Mouse (Mus musculus): ENCODE measurements around the gene Tmem179. TPM values are rescaled to one million over a fixed set of nuclear protein-coding genes. Genes with fewer than 3 reads are reported as not detected.

Gene Tmem179
- polyA plus RNA-seq, 1 experiment = not detected

DNA sequence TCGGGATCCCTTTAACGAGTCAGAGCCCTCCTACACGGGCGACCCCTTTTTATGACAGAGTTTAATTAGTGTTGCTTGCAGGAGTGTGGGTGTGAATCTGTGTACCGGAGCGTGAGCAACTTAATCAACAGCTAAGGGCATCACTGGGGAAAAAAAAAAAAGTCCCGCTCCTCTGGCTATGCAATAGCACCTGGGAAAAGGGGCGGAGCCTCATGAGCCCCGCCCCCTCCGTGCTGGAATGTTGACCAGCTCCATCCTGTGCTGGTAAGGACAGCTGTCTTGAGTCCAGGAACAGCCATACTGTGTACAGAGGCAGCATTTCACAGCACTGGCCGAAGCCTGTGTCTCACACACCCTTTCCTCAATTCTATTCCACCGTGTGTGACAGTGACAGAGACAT is 38.4 kb upstream of the Tmem179 start:
- Histone ChIP-seq H3K4me3 (ENCODE audit: insufficient read depth, low read depth, low read length) (no peak overlapping the region), H3K4me1 (ENCODE audit: control insufficient read depth, insufficient read depth, low read length) (peaks cover 36% of the 10 kb centered on the region), H3K27ac (ENCODE audit: insufficient read depth, low read depth, low read length) (no peak overlapping the region)
- WGBS = 22% methylated on average over 12 of the region's 12 CpGs
- no peak for TF ChIP-seq POLR2A (IDR thresholded peaks at IDR 0.05; ENCODE audit: insufficient read depth, low read depth, low read length)
- no peak for TF ChIP-seq CTCF (IDR thresholded peaks at IDR 0.05; ENCODE audit: insufficient read depth, low read depth, low read length)

DNA sequence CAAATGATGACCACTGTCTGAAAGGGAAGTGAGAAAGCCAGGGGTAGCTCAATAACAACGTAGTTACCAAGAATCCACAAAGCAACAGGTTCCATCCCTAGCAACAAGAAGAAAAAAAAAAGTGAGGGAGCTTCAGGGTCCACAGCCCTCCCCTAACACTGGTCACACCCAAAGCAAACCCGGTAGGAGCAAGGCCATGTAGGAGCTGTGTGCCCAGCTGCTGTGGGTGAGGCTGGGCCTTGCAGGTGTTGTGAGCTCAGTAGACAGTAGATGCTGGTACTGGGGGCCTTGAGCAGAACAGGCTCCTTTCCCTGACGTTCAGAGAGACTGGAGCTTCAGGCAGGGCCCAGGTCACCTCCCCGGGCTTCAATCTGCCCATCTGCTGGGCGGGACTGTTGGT is 36.0 kb upstream of the Tmem179 start:
- 50% methylated on average over 5 of the region's 5 CpGs for WGBS
- no peak overlapping the region for H3K27ac ChIP-seq (ENCODE audit: insufficient read depth, low read depth, low read length)
- peaks cover 25% of the 10 kb centered on the region for H3K4me1 ChIP-seq (ENCODE audit: control insufficient read depth, insufficient read depth, low read length)
- no peak overlapping the region for H3K4me3 ChIP-seq (ENCODE audit: insufficient read depth, low read depth, low read length)
- TF ChIP-seq CTCF (IDR thresholded peaks at IDR 0.05; ENCODE audit: insufficient read depth, low read depth, low read length) (no peak), POLR2A (IDR thresholded peaks at IDR 0.05; ENCODE audit: insufficient read depth, low read depth, low read length) (no peak)

DNA sequence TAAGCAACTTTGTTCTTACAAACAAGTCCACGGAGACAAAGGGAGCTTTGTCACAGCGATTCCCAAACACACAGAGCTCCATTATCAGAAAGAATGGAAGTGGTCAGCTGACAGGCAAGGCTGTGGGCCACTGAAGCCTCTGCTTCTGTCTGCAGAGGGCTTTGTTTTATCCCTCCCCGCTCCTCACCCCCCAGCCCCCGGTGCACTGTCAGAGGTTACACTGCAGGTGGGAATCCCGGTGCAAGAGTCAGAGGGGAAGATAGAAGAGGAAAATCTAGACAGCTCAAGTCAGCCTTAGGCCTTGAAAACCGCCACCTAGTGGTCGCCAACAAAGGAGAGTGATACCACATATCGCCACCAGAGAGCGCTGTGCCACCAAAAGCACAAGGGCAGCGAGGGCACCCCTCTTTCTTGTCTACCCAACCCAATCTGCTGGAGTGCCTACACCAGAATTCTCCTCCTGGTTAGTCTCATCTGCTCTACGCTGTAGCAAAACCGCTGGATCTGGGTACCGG is 35.4 kb upstream of the Tmem179 start:
- peaks cover 25% of the 10 kb centered on the region for H3K4me1 ChIP-seq (ENCODE audit: control insufficient read depth, insufficient read depth, low read length)
- 4% methylated on average over 13 of the region's 13 CpGs for WGBS

GRCm38 (mm10) chr12:112549287-112549686 is 32.7 kb upstream of the Tmem179 start:
- TF ChIP-seq POLR2A (IDR thresholded peaks at IDR 0.05; ENCODE audit: insufficient read depth, low read depth, low read length) = no peak
- TF ChIP-seq CTCF (IDR thresholded peaks at IDR 0.05; ENCODE audit: insufficient read depth, low read depth, low read length) = no peak
- Histone ChIP-seq H3K27ac (ENCODE audit: insufficient read depth, low read depth, low read length) (no peak overlapping the region), H3K4me3 (ENCODE audit: insufficient read depth, low read depth, low read length) (no peak overlapping the region), H3K4me1 (ENCODE audit: control insufficient read depth, insufficient read depth, low read length) (peaks cover 28% of the 10 kb centered on the region)
- WGBS = 98% methylated on average over 1 of the region's 1 CpGs

More for the DNA sequence above, 35.4 kb upstream of the Tmem179 start:
- H3K27ac ChIP-seq (ENCODE audit: insufficient read depth, low read depth, low read length) = no peak overlapping the region
- TF ChIP-seq POLR2A (IDR thresholded peaks at IDR 0.05; ENCODE audit: insufficient read depth, low read depth, low read length) (no peak), CTCF (IDR thresholded peaks at IDR 0.05; ENCODE audit: insufficient read depth, low read depth, low read length) (peak; percentile 100)
- H3K4me3 ChIP-seq (ENCODE audit: insufficient read depth, low read depth, low read length) = no peak overlapping the region

GRCm38 (mm10) chr12:112546110-112546509 is 29.6 kb upstream of the Tmem179 start:
- TF ChIP-seq CTCF (IDR thresholded peaks at IDR 0.05; ENCODE audit: insufficient read depth, low read depth, low read length) = no peak
- no peak for TF ChIP-seq POLR2A (IDR thresholded peaks at IDR 0.05; ENCODE audit: insufficient read depth, low read depth, low read length)
- WGBS = 88% methylated on average over 8 of the region's 8 CpGs
- Histone ChIP-seq H3K4me3 (ENCODE audit: insufficient read depth, low read depth, low read length) (no peak overlapping the region), H3K4me1 (ENCODE audit: control insufficient read depth, insufficient read depth, low read length) (peaks cover 27% of the 10 kb centered on the region), H3K27ac (ENCODE audit: insufficient read depth, low read depth, low read length) (no peak overlapping the region)

DNA sequence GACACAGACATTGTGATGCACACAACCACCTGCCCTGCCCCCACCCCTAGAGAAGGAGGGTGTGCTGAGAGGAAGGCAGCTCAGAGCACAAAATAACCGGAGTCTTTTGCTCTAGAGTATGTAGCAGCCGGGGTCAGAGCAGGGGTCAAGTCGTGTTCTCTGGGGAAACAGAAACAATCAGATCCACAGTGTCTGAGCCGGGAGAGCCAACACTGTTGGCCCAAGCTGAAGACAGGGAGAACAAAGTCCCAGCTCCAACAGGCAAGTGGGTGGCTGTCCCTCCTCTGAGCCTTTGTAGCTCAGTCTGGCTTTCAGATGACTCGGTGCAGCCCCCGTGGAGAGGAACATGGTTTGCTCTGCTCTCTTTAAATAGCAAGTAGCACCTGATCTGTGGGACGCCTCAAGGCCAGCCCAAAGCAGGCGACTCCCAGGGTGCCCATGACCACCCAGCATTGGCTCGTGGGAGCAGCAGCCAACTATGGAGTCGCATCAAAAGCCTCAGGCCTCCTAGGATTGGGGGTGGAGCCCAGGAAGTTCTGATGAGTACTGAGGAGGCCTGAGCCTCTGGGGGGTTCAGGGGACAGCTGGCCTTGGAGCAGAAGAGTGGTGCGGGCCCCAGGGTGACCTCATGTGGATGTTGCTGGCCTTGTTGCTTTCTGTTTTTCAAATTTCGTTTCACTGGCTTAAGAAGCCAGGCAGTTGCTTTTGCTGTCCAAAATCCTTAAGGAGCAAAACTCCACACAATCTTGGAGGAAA is 28.6 kb upstream of the Tmem179 start:
- TF ChIP-seq POLR2A (IDR thresholded peaks at IDR 0.05; ENCODE audit: insufficient read depth, low read depth, low read length) = no peak
- H3K4me1 ChIP-seq (ENCODE audit: control insufficient read depth, insufficient read depth, low read length) = peaks cover 30% of the 10 kb centered on the region
- H3K4me3 ChIP-seq (ENCODE audit: insufficient read depth, low read depth, low read length) = no peak overlapping the region
- WGBS = 29% methylated on average over 12 of the region's 12 CpGs
- peak overlapping the region; percentile 46; the same call in 1 of the 2 replicates for H3K27ac ChIP-seq (ENCODE audit: insufficient read depth, low read depth, low read length)

DNA sequence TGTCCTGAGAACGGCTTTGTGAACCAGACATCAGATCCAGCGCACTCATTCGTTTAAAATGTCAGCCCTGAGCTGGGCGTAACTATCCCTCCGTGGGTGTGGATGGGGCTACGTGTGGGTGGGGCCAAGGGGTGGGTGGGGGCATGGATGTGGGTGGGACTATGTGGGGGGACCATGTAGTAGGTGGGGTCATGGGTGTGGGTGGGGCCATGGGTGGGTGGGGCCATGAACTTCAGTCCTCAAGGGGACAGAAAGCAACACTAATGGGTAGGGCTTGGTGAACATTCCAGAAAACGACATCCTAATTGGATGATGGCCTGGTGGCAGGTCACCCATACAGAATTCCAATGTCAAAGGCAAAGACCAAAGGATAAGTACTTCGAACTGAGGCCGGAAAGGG is 27.4 kb upstream of the Tmem179 start:
- WGBS = 80% methylated on average over 9 of the region's 9 CpGs

GRCm38 (mm10) chr12:112542920-112543300 is 26.4 kb upstream of the Tmem179 start:
- H3K4me3 ChIP-seq (ENCODE audit: insufficient read depth, low read depth, low read length) = no peak overlapping the region
- no peak overlapping the region for H3K27ac ChIP-seq (ENCODE audit: insufficient read depth, low read depth, low read length)
- peaks cover 30% of the 10 kb centered on the region for H3K4me1 ChIP-seq (ENCODE audit: control insufficient read depth, insufficient read depth, low read length)
- TF ChIP-seq CTCF (IDR thresholded peaks at IDR 0.05; ENCODE audit: insufficient read depth, low read depth, low read length) = peak; percentile 89
- TF ChIP-seq POLR2A (IDR thresholded peaks at IDR 0.05; ENCODE audit: insufficient read depth, low read depth, low read length) = no peak
- 4% methylated on average over 11 of the region's 11 CpGs for whole genome bisulfite sequencing

More for the DNA sequence above, 27.4 kb upstream of the Tmem179 start:
- TF ChIP-seq CTCF (IDR thresholded peaks at IDR 0.05; ENCODE audit: insufficient read depth, low read depth, low read length) (no peak), POLR2A (IDR thresholded peaks at IDR 0.05; ENCODE audit: insufficient read depth, low read depth, low read length) (no peak)
- H3K27ac ChIP-seq (ENCODE audit: insufficient read depth, low read depth, low read length) = no peak overlapping the region
- H3K4me3 ChIP-seq (ENCODE audit: insufficient read depth, low read depth, low read length) = no peak overlapping the region
- peaks cover 30% of the 10 kb centered on the region for H3K4me1 ChIP-seq (ENCODE audit: control insufficient read depth, insufficient read depth, low read length)

- WGBS = 50% methylated on average over 13 of the region's 13 CpGs
- no peak overlapping the region for H3K27ac ChIP-seq (ENCODE audit: insufficient read depth, low read depth, low read length)
- H3K4me3 ChIP-seq (ENCODE audit: insufficient read depth, low read depth, low read length) = no peak overlapping the region
- TF ChIP-seq CTCF (IDR thresholded peaks at IDR 0.05; ENCODE audit: insufficient read depth, low read depth, low read length) = no peak
- no peak for TF ChIP-seq POLR2A (IDR thresholded peaks at IDR 0.05; ENCODE audit: insufficient read depth, low read depth, low read length)
- peaks cover 30% of the 10 kb centered on the region for H3K4me1 ChIP-seq (ENCODE audit: control insufficient read depth, insufficient read depth, low read length)
These were observed 25.8 kb upstream of the Tmem179 start for GRCm38 (mm10) chr12:112542257-112542919.

Data from olfactory bulb, adult 2 months (tissue).